Mouse (Mus musculus): ENCODE results near the gene Trim13. TPM values are rescaled to one million over a fixed set of nuclear protein-coding genes. Genes with fewer than 3 reads are reported as not detected.

Trim13 gene
- polyA plus RNA-seq, 1 experiment: 6.7 TPM

- Histone ChIP-seq H3K36me3 (ENCODE audit: control insufficient read depth, insufficient read depth) (no peaks in the 10 kb centered on the region), H3ac (ENCODE audit: control insufficient read depth, insufficient read length) (no peak overlapping the region), H3K27me3 (ENCODE audit: control insufficient read depth, insufficient read depth, insufficient read length) (no peaks in the 10 kb centered on the region), H3K4me2 (ENCODE audit: low read depth) (no peak overlapping the region), H3K79me2 (ENCODE audit: control insufficient read depth, insufficient read depth) (no peaks in the 10 kb centered on the region), H3K4me3 (no peak overlapping the region)
- TF ChIP-seq TCF12 (IDR thresholded peaks at IDR 0.05; ENCODE audit: insufficient read depth, poor library complexity, severe bottlenecking): no peak
- TF ChIP-seq USF1 (IDR thresholded peaks at IDR 0.05; ENCODE audit: low read depth): no peak
- TF ChIP-seq E2F4 (IDR thresholded peaks at IDR 0.05; ENCODE audit: insufficient read depth): no peak
- no peak for TF ChIP-seq MAX (IDR thresholded peaks at IDR 0.05; ENCODE audit: low read depth)
- TF ChIP-seq MYOD1 (IDR thresholded peaks at IDR 0.05; ENCODE audit: control insufficient read depth in 1 of 3, insufficient read length in 2 of 3, low read depth in 2 of 3): no peak
These were observed 25.9 kb upstream of the Trim13 start for GRCm38 (mm10) chr14:61572131-61572530.

DNA sequence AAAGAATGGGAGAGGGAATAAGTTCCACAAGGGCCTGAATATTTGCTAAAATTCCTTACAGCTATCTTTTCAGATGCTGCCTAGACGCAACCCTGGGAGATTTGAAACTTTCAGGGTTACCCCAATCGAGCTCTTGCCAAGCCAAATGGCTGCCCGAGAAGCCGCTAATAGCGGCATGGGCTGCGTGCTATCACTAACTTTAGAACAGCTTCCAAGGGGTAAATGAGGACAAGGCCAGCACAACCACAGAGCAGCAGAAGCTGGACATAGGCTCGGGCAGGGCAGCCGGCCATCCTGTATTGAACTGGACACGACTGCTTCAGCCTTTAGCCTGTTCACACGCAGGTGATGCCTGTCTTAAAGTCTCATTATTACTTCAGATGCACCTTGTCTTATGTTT lies 23.0 kb upstream of the Trim13 start:
- TF ChIP-seq POLR2A (IDR thresholded peaks at IDR 0.05; ENCODE audit: insufficient read length, low read depth) (no peak), MAX (IDR thresholded peaks at IDR 0.05; ENCODE audit: low read depth) (no peak), MYOD1 (IDR thresholded peaks at IDR 0.05; ENCODE audit: control insufficient read depth in 1 of 3, insufficient read length in 2 of 3, low read depth in 2 of 3) (no peak), MYOG (IDR thresholded peaks at IDR 0.05; ENCODE audit: control insufficient read depth in 1 of 3, insufficient read depth in 1 of 3, insufficient read length in 2 of 3, low read depth in 2 of 3) (no peak), POLR2AphosphoS2 (IDR thresholded peaks at IDR 0.05; ENCODE audit: insufficient read length, low read depth) (no peak), TCF3 (IDR thresholded peaks at IDR 0.05; ENCODE audit: insufficient read length, low read depth) (no peak), SRF (IDR thresholded peaks at IDR 0.05; ENCODE audit: control insufficient read depth, insufficient read length, low read depth) (no peak), TCF12 (IDR thresholded peaks at IDR 0.05; ENCODE audit: insufficient read depth, poor library complexity, severe bottlenecking) (no peak), USF1 (IDR thresholded peaks at IDR 0.05; ENCODE audit: low read depth) (no peak), E2F4 (IDR thresholded peaks at IDR 0.05; ENCODE audit: insufficient read depth) (no peak), REST (IDR thresholded peaks at IDR 0.05; ENCODE audit: insufficient read depth, insufficient read length) (no peak), CEBPB (IDR thresholded peaks at IDR 0.05; ENCODE audit: insufficient read depth, poor library complexity, severe bottlenecking) (no peak)
- peak overlapping the region; percentile 4 for H3K4me2 ChIP-seq (ENCODE audit: low read depth)
- no peak overlapping the region for H3ac ChIP-seq (ENCODE audit: control insufficient read depth, insufficient read length)
- H3K36me3 ChIP-seq (ENCODE audit: control insufficient read depth, insufficient read depth): no peaks in the 10 kb centered on the region
- no peaks in the 10 kb centered on the region for H3K27me3 ChIP-seq (ENCODE audit: control insufficient read depth, insufficient read depth, insufficient read length)
- no peak overlapping the region for H3K4me3 ChIP-seq
- no peaks in the 10 kb centered on the region for H3K79me2 ChIP-seq (ENCODE audit: control insufficient read depth, insufficient read depth)

DNA sequence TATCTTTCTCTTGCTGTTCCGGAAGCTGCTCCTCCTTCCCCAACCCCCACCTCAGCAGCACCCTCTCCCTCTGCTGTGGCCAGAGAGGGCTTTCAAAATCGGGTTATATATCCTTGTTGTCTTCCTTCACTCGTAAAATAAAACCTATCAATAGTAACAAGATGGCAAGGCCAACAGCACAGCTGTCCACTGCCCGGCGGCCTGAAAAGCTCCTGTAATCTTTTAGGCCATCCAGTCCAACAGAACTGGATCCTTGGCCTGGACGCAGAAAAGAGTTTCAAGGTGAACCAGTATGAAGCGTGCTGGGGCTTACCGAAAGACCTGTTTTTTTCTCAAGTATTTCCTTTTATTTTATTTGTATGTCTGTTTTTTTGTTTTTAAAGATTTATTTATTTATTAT lies 22.1 kb upstream of the Trim13 start:
- no peaks in the 10 kb centered on the region for H3K36me3 ChIP-seq (ENCODE audit: control insufficient read depth, insufficient read depth)
- TF ChIP-seq SRF (IDR thresholded peaks at IDR 0.05; ENCODE audit: control insufficient read depth, insufficient read length, low read depth) (no peak), MYOG (IDR thresholded peaks at IDR 0.05; ENCODE audit: control insufficient read depth in 1 of 3, insufficient read depth in 1 of 3, insufficient read length in 2 of 3, low read depth in 2 of 3) (peak in 1 of 3 experiments; percentile 65), MYOD1 (IDR thresholded peaks at IDR 0.05; ENCODE audit: control insufficient read depth in 1 of 3, insufficient read length in 2 of 3, low read depth in 2 of 3) (peak in 1 of 3 experiments; percentile 27), POLR2AphosphoS2 (IDR thresholded peaks at IDR 0.05; ENCODE audit: insufficient read length, low read depth) (no peak)
- no peaks in the 10 kb centered on the region for H3K27me3 ChIP-seq (ENCODE audit: control insufficient read depth, insufficient read depth, insufficient read length)
- H3K4me3 ChIP-seq: no peak overlapping the region
- no peak overlapping the region for H3K4me2 ChIP-seq (ENCODE audit: low read depth)
- no peak overlapping the region for H3ac ChIP-seq (ENCODE audit: control insufficient read depth, insufficient read length)
- no peaks in the 10 kb centered on the region for H3K79me2 ChIP-seq (ENCODE audit: control insufficient read depth, insufficient read depth)

DNA sequence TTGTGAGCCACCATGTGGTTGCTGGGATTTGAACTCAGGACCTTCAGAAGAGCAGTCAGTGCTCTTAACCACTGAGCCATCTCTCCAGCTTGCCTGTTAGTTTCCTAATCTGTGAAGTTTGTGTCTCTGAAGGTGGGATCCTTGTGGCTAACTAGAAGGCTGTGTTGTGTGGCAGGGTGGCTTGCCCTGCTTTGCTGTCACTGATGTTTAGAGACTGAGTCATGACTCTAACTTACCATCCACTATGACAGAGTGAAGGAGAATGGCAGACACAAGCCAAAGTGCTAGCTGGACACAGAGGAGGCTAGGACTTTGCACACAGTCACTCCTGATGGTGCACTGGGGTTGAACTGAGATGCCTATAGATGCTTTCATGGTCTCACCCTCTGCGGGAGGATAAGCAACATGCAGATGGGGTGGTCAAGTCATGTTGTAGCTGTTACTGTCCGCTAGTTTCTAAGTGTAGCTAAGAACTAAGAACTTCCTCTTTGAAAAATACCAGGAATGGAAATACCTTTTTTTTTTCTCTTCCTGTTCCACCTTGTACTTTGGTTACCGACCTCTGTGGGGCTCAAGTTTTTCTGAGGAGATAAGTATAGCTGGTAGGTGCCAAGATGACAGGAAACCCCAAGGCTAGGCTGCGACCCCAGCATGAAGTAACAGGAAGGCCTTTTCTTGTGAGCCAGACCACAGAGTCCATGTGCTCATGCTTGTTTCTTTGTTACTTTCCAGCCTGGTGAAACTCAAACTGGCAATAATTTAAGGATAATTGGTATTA lies 8.6 kb upstream of the Trim13 start:
- no peak overlapping the region for H3ac ChIP-seq (ENCODE audit: control insufficient read depth, insufficient read length)
- no peaks in the 10 kb centered on the region for H3K79me2 ChIP-seq (ENCODE audit: control insufficient read depth, insufficient read depth)
- H3K36me3 ChIP-seq (ENCODE audit: control insufficient read depth, insufficient read depth): no peaks in the 10 kb centered on the region
- H3K4me2 ChIP-seq (ENCODE audit: low read depth): no peak overlapping the region
- TF ChIP-seq USF1 (IDR thresholded peaks at IDR 0.05; ENCODE audit: low read depth) (no peak), POLR2AphosphoS2 (IDR thresholded peaks at IDR 0.05; ENCODE audit: insufficient read length, low read depth) (no peak), REST (IDR thresholded peaks at IDR 0.05; ENCODE audit: insufficient read depth, insufficient read length) (no peak), TCF3 (IDR thresholded peaks at IDR 0.05; ENCODE audit: insufficient read length, low read depth) (no peak), POLR2A (IDR thresholded peaks at IDR 0.05; ENCODE audit: insufficient read length, low read depth) (no peak), TCF12 (IDR thresholded peaks at IDR 0.05; ENCODE audit: insufficient read depth, poor library complexity, severe bottlenecking) (no peak), MAX (IDR thresholded peaks at IDR 0.05; ENCODE audit: low read depth) (no peak), CEBPB (IDR thresholded peaks at IDR 0.05; ENCODE audit: insufficient read depth, poor library complexity, severe bottlenecking) (no peak), MYOD1 (IDR thresholded peaks at IDR 0.05; ENCODE audit: control insufficient read depth in 1 of 3, insufficient read length in 2 of 3, low read depth in 2 of 3) (no peak), SRF (IDR thresholded peaks at IDR 0.05; ENCODE audit: control insufficient read depth, insufficient read length, low read depth) (no peak), MYOG (IDR thresholded peaks at IDR 0.05; ENCODE audit: control insufficient read depth in 1 of 3, insufficient read depth in 1 of 3, insufficient read length in 2 of 3, low read depth in 2 of 3) (no peak), E2F4 (IDR thresholded peaks at IDR 0.05; ENCODE audit: insufficient read depth) (no peak)
- no peak overlapping the region for H3K4me3 ChIP-seq
- no peaks in the 10 kb centered on the region for H3K27me3 ChIP-seq (ENCODE audit: control insufficient read depth, insufficient read depth, insufficient read length)
